In genomic region chr17:25469798-25470197, GRCm38 (mm10) we compare ENCODE assay signal across 8 mouse cellular contexts. TPM values are rescaled to one million over a fixed set of nuclear protein-coding genes. Genes with fewer than 3 reads are reported as not detected.
DNase-seq lines count a peak whose midpoint lies in the region; ATAC-seq and TF ChIP-seq lines count a peak whose summit lies in the region.

No protein-coding gene starts in this region.

- no peak overlapping the region for H3K27ac ChIP-seq in thymus, adult 2 months (ENCODE audit: control insufficient read depth, insufficient read depth, low read length)
- H3K27ac ChIP-seq in kidney, embryonic 14.5 days (ENCODE audit: low read depth, low read length) = no peak overlapping the region
- H3K27ac ChIP-seq in liver, adult 2 months (replicated peaks; ENCODE audit: insufficient read depth, low read depth, low read length) = no peak overlapping the region
- H3K27ac ChIP-seq in neural tube, embryonic 15.5 days (replicated peaks) = no peak overlapping the region

- intact Hi-C loops in gastrocnemius, postnatal 14 days (cut with DNase I; ENCODE audit: low total_unique reads) = loop anchor here (2.0 to 10.0 kb wide), 2 partner anchors 71 to 135 kb away; no protein-coding TSS in a partner anchor

- no peak for TF ChIP-seq POLR2A in thymus, adult 2 months (IDR thresholded peaks at IDR 0.05; ENCODE audit: control insufficient read depth, extremely low read depth, insufficient read depth, low read length, poor library complexity)
- no peak for TF ChIP-seq POLR2A in liver, adult 2 months (IDR thresholded peaks at IDR 0.05; ENCODE audit: extremely low read depth, insufficient read depth, low read length)

- no peak for TF ChIP-seq CTCF in thymus, adult 2 months (IDR thresholded peaks at IDR 0.05; ENCODE audit: borderline replicate concordance, control insufficient read depth, extremely low read depth, insufficient read depth, low read length, poor library complexity)
- peak; percentile 75 for TF ChIP-seq CTCF in liver, adult 2 months (IDR thresholded peaks at IDR 0.05; ENCODE audit: low read depth, low read length)

- H3K4me1 ChIP-seq in thymus, adult 2 months (replicated peaks; ENCODE audit: control insufficient read depth, insufficient read depth, low read length) = peaks cover 7% of the 10 kb centered on the region
- no peaks in the 10 kb centered on the region for H3K4me1 ChIP-seq in kidney, embryonic 14.5 days (ENCODE audit: control insufficient read depth, insufficient read depth, low read length)
- H3K4me1 ChIP-seq in liver, adult 2 months (ENCODE audit: control insufficient read depth, insufficient read depth, low read length) = no peaks in the 10 kb centered on the region
- H3K4me1 ChIP-seq in neural tube, embryonic 15.5 days = peaks cover 17% of the 10 kb centered on the region

- H3K9ac ChIP-seq in kidney, embryonic 14.5 days (ENCODE audit: low read depth, low read length) = no peak overlapping the region; the same call in 1 of the 2 replicates
- H3K9ac ChIP-seq in liver, adult 2 months (ENCODE audit: low read depth, low read length) = no peak overlapping the region
- no peak overlapping the region for H3K9ac ChIP-seq in neural tube, embryonic 15.5 days (replicated peaks)

- peak; percentile 7 for DNase-seq in thymus, adult 2 months
- DNase-seq in thymus, adult 18-20 months = no peak
- peak; percentile 66 to 79 for DNase-seq in cerebellum, postnatal 4 days (ENCODE audit: low spot score in 2 of 2)
- peak; percentile 46 for DNase-seq in gastrocnemius, postnatal 14 days
- DNase-seq in liver, adult 2 months (ENCODE audit: extremely low read depth, low read depth, low spot score) = peak; percentile 45
- no peak for DNase-seq in c-Kit-positive CD71-positive TER-119-positive erythroid progenitor cells, embryonic 14.5 days (ENCODE audit: low spot score)

- peak; percentile 54 for ATAC-seq in kidney, embryonic 14.5 days (ENCODE audit: low FRiP score, low TSS enrichment)
- peak; percentile 61 for ATAC-seq in neural tube, embryonic 15.5 days (ENCODE audit: low FRiP score)

- H3K27me3 ChIP-seq in thymus, adult 2 months (ENCODE audit: control insufficient read depth, insufficient read depth, low read length) = no peaks in the 10 kb centered on the region; the same call in 1 of the 2 replicates
- H3K27me3 ChIP-seq in kidney, embryonic 14.5 days (ENCODE audit: control insufficient read depth, insufficient read depth, low read length) = no peaks in the 10 kb centered on the region; the same call in 1 of the 2 replicates
- no peaks in the 10 kb centered on the region for H3K27me3 ChIP-seq in liver, adult 2 months (ENCODE audit: control insufficient read depth, insufficient read depth, low read length)
- peaks cover 30% of the 10 kb centered on the region for H3K27me3 ChIP-seq in neural tube, embryonic 15.5 days (replicated peaks)

- no peaks in the 10 kb centered on the region for H3K9me3 ChIP-seq in kidney, embryonic 14.5 days (ENCODE audit: control insufficient read depth, low read length)
- H3K9me3 ChIP-seq in neural tube, embryonic 15.5 days (replicated peaks) = no peaks in the 10 kb centered on the region

- no peak overlapping the region for H3K4me2 ChIP-seq in kidney, embryonic 14.5 days (replicated peaks; ENCODE audit: low read depth, low read length)
- no peak overlapping the region for H3K4me2 ChIP-seq in neural tube, embryonic 15.5 days

- H3K4me3 ChIP-seq in thymus, adult 2 months (ENCODE audit: control insufficient read depth, insufficient read depth, low read length) = no peak overlapping the region
- H3K4me3 ChIP-seq in kidney, embryonic 14.5 days (ENCODE audit: low read length) = no peak overlapping the region
- H3K4me3 ChIP-seq in liver, adult 2 months (ENCODE audit: insufficient read depth, low read depth, low read length) = no peak overlapping the region
- H3K4me3 ChIP-seq in neural tube, embryonic 15.5 days (replicated peaks) = no peak overlapping the region

- no peaks in the 10 kb centered on the region for H3K79me2 ChIP-seq in liver, adult 2 months (ENCODE audit: control insufficient read depth, insufficient read depth, low read length)

- no peaks in the 10 kb centered on the region for H3K36me3 ChIP-seq in thymus, adult 2 months (ENCODE audit: control insufficient read depth, insufficient read depth, low read length)
- H3K36me3 ChIP-seq in kidney, embryonic 14.5 days (ENCODE audit: control insufficient read depth, insufficient read depth, low read length) = no peaks in the 10 kb centered on the region
- no peaks in the 10 kb centered on the region for H3K36me3 ChIP-seq in liver, adult 2 months (ENCODE audit: control insufficient read depth, insufficient read depth, low read length)
- no peaks in the 10 kb centered on the region for H3K36me3 ChIP-seq in neural tube, embryonic 15.5 days

- 34% methylated on average over 8 of the region's 8 CpGs for WGBS in thymus, adult 2 months
- WGBS in kidney, embryonic 14.5 days = 32% methylated on average over 8 of the region's 8 CpGs
- 19% methylated on average over 8 of the region's 8 CpGs for WGBS in liver, adult 2 months
- 37% methylated on average over 8 of the region's 8 CpGs for WGBS in neural tube, embryonic 15.5 days

RNA-seq across cellular contexts. Expression of gene Tekt4, which starts 15.4 kb away (rescaled TPM):
- polyA plus RNA-seq in thymus, adult 2 months (2012; rRNA removed) = 0.19 and 0.42 TPM in 2 replicates
- not detected for total RNA-seq in gastrocnemius, postnatal 14 days (2021)
- not detected in 2 replicates for polyA plus RNA-seq in kidney, embryonic 14.5 days (2014; fragmentation: Nextera tagmentation; extraction: Ambion mirVana)
- total RNA-seq in liver, adult 2 months (2014; rRNA removed) = not detected in 2 replicates
- polyA plus RNA-seq in liver, adult 2 months (2012; rRNA removed) = not detected in 2 replicates
- 0.67 and 0.84 TPM in 2 replicates for polyA plus RNA-seq in neural tube, embryonic 15.5 days (2015; fragmentation: Nextera tagmentation; extraction: Ambion mirVana)

RNA-seq across cellular contexts. Expression of gene Sstr5, which starts 27.3 kb away (rescaled TPM):
- not detected in 2 replicates for polyA plus RNA-seq in thymus, adult 2 months (2012; rRNA removed)
- total RNA-seq in gastrocnemius, postnatal 14 days (2021) = not detected
- polyA plus RNA-seq in kidney, embryonic 14.5 days (2014; fragmentation: Nextera tagmentation; extraction: Ambion mirVana) = not detected in 2 replicates
- not detected in 2 replicates for total RNA-seq in liver, adult 2 months (2014; rRNA removed)
- not detected in 2 replicates for polyA plus RNA-seq in liver, adult 2 months (2012; rRNA removed)
- polyA plus RNA-seq in neural tube, embryonic 15.5 days (2015; fragmentation: Nextera tagmentation; extraction: Ambion mirVana) = 0.64 and 0.93 TPM in 2 replicates

RNA-seq across cellular contexts. Expression of gene Cacna1h, which starts 36.2 kb away (rescaled TPM):
- 1.5 and 4.3 TPM in 2 replicates for polyA plus RNA-seq in thymus, adult 2 months (2012; rRNA removed)
- total RNA-seq in gastrocnemius, postnatal 14 days (2021) = 1 to 10 TPM; 3.2 to 3.4 TPM
- 3.0 and 4.0 TPM in 2 replicates for polyA plus RNA-seq in kidney, embryonic 14.5 days (2014; fragmentation: Nextera tagmentation; extraction: Ambion mirVana)
- 0.27 TPM in 1 of 2 replicates, not detected in the other for total RNA-seq in liver, adult 2 months (2014; rRNA removed)
- 0.02 and 0.05 TPM in 2 replicates for polyA plus RNA-seq in liver, adult 2 months (2012; rRNA removed)
- polyA plus RNA-seq in neural tube, embryonic 15.5 days (2015; fragmentation: Nextera tagmentation; extraction: Ambion mirVana) = 10.1 and 10.9 TPM in 2 replicates

Comparison
In these comparisons a context has a peak if more than half of its experiments do, and no peak if none do; other contexts are left out.
1. DNase-seq: peak in thymus, adult 2 months (single experiment), cerebellum, postnatal 4 days (2 of 2), gastrocnemius, postnatal 14 days (single experiment) and liver, adult 2 months (single experiment); none in thymus, adult 18-20 months (0 of 2) and c-Kit-positive CD71-positive TER-119-positive erythroid progenitor cells, embryonic 14.5 days (single experiment).